Mouse (Mus musculus) lung, postnatal 0 days (tissue): Measurements from ENCODE around the gene Prmt8. TPM values are rescaled to one million over a fixed set of nuclear protein-coding genes. Genes with fewer than 3 reads are reported as not detected.

Experiments used
- ATAC-seq: fragments of 200-750 bp; cut with Nextera tagmentation; 2 replicates; pipeline ENCODE4 v1.8.0; 2017; ENCODE audit warnings: moderate library complexity
- DNase-seq: peaks from one replicate; pipeline ENCODE4 v3.0.0-alpha.2; 2016; ENCODE audit warnings: low spot score
- H3K27ac ChIP-seq: fragments of 300-500 bp; sonication (generic); 2 replicates; pipeline ENCODE4 v1.5.1; 2014; ENCODE audit warnings: antibody characterized with exemption, mild to moderate bottlenecking, low read length, mixed read lengths
- H3K27me3 ChIP-seq: fragments of 300-500 bp; sonication (generic); replicated peaks from 2 replicates; pipeline ENCODE4 v1.6.1; 2014; ENCODE audit warnings: low read length, mixed read lengths; ENCODE audit not compliant: insufficient read depth
- H3K36me3 ChIP-seq: fragments of 300-500 bp; sonication (generic); 2 replicates; pipeline ENCODE4 v1.6.1; 2014; ENCODE audit warnings: low read length, mixed read lengths; ENCODE audit not compliant: insufficient read depth
- H3K4me1 ChIP-seq: fragments of 300-500 bp; sonication (generic); 2 replicates; pipeline ENCODE4 v1.6.1; 2014; ENCODE audit warnings: antibody characterized with exemption, low read depth, low read length, mixed read lengths; ENCODE audit not compliant: insufficient read depth
- H3K4me2 ChIP-seq: fragments of 300-500 bp; sonication (generic); replicated peaks from 2 replicates; pipeline ENCODE4 v1.6.1; 2014; ENCODE audit warnings: low read depth, mild to moderate bottlenecking, low read length, moderate library complexity, mixed read lengths
- H3K4me3 ChIP-seq: fragments of 300-500 bp; sonication (generic); 2 replicates; pipeline ENCODE4 v1.5.1; 2014; ENCODE audit warnings: low read depth, low read length
- H3K9ac ChIP-seq: fragments of 300-500 bp; sonication (generic); replicated peaks from 2 replicates; pipeline ENCODE4 v1.6.1; 2014; ENCODE audit warnings: low read depth, mild to moderate bottlenecking
- H3K9me3 ChIP-seq: fragments of 300-500 bp; sonication (generic); 2 replicates; pipeline ENCODE4 v1.6.1; 2016; ENCODE audit warnings: low read length, mixed read lengths
- CTCF ChIP-seq: IDR thresholded peaks from 2 replicates; pipeline ENCODE4 v1.5.1; 2016; ENCODE audit warnings: antibody characterized with exemption, mild to moderate bottlenecking
- EP300 ChIP-seq: IDR thresholded peaks from 2 replicates; pipeline ENCODE4 v1.6.1; 2016; ENCODE audit warnings: antibody characterized with exemption, mild to moderate bottlenecking, control low read depth
- WGBS: fragments of 180-500 bp; shearing (Covaris S2); extraction: QIAGEN DNeasy Blood & Tissue Kit; methylation state at CpG from one replicate; pipeline ENCODE4 v1.1.7; 2014; 5-methylcytosine and 5-hydroxymethylcytosine counted together
- polyA plus RNA-seq: library from polyadenylated mRNA; unstranded; fragments of >200 nt; fragmentation: Nextera tagmentation; extraction: Ambion mirVana; gene quantifications from 2 replicates; pipeline ENCODE4 v1.2.1, GENCODE M21; 2015

Gene Prmt8
- polyA plus RNA-seq, 1 experiment from 2014 or later, result 0.80 TPM

DNA sequence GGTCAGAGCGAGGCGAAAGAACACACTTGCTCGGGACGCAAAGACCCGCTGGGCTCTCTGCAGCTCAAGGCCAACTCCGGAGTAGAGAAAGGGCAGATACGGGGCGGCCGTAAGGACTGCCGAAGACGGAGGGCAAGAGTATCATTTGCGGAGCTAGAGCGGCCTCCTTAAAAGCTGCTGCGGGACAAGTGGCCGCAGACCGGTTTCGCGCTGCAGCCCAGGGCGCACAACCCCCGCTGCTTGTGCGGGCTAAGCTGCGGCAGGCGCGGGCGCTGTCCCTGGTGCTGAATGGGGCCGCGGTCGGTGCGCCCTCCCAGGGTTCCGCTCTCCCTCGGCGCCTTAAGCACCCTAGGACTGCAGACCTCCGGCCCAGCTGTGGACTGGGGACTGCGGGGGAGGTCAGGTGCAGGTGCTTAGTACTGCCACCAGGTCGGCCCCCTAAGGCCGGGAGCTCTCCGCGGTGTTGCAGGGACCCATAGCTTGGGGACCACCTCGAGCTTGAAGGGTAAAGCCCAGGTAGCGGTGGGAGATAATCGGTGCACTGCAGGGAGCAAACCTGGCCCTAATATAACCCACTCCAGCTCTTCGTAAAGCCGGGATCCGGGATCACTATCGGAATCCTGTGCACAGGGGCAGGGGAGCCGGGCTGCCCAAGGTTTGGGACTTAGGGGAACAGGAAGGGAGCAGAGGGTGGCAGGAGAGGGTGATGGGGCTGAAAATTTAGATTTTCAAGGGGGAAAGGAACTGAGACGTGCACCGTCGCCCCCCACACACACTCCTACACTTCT lies 1.4 kb downstream of the Prmt8 start:
- no peaks in the 10 kb centered on the region for H3K36me3 ChIP-seq
- H3K4me2 ChIP-seq, result 0 out of 2 replicates have a peak overlapping the region, but pooled peaks have one; percentile 27
- H3K9ac ChIP-seq, result no peak overlapping the region
- H3K4me1 ChIP-seq, result 0 out of 2 replicates have a peak, but pooled peaks cover 5% of the 10 kb centered on the region
- H3K27me3 ChIP-seq, result peaks cover 46% of the 10 kb centered on the region
- H3K9me3 ChIP-seq, result no peaks in the 10 kb centered on the region
- peak; percentile 80 for ATAC-seq
- TF ChIP-seq EP300, result no peak
- peak; percentile 17; the same call in 1 of the 2 replicates for TF ChIP-seq CTCF
- no peak overlapping the region for H3K27ac ChIP-seq
- 1% methylated on average over 46 of the region's 49 CpGs for WGBS
- peak overlapping the region; percentile 20; the same call in 1 of the 2 replicates for H3K4me3 ChIP-seq
- peak; percentile 74 for DNase-seq

DNA sequence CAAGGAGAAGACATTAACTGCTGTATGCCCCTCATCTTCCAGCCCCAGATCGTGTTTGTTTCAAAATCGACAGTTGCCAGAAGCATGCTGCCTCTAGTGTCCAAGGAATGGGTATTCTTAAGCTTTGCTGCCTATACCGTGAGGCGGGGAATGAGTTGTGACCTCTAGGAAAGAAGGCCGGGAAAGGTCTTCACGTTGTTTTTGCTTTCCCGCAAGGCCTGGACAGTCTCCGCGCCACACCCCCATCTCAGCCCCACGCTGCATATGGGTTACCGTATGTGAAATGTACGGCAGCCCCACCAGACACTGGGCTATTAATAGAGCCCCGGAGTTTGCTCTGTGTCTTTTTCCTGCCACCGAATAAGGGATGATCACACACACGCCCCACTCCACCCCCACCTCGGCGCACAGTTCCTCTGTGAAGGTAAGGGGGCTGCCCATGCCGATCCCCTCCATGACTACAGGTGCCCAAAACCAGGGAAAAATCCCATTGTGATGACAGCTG lies 2.0 kb downstream of the Prmt8 start:
- Histone ChIP-seq H3K9me3 (no peaks in the 10 kb centered on the region), H3K27ac (no peak overlapping the region), H3K27me3 (peaks cover 46% of the 10 kb centered on the region), H3K4me1 (0 out of 2 replicates have a peak, but pooled peaks cover 5% of the 10 kb centered on the region), H3K9ac (no peak overlapping the region), H3K4me2 (0 out of 2 replicates have a peak overlapping the region, but pooled peaks have one; percentile 27), H3K4me3 (peak overlapping the region; percentile 20; the same call in 1 of the 2 replicates), H3K36me3 (no peaks in the 10 kb centered on the region)
- no peak for DNase-seq
- no peak for ATAC-seq
- TF ChIP-seq CTCF (no peak), EP300 (no peak)
- WGBS, result 1% methylated on average over 18 of the region's 18 CpGs

DNA sequence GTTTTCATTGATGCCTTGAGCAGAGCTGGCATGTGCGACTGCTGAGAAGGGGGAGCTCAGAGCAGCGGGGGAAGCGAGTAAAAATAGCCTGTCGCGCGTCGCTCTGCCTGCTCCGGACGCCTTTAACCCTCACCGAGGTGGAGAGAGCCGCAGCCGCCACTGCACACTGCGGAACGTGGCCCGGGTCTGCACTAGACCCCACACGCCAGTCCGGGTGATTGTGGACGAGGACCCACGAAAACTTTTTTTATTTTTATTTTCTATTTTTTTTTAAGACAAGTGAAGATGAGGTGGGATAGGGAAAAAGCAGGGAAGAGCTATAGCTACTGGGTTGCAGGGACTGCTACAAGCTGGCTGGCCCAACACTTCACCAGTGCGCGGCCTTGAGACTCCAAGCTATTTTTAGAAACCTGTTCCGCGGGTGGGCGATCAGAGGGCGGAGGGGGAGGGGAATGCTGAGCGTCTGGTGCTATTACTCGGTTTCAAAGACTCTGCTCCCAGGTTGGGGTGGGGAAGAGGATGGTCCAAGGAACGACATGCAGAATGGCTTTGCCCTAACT lies 2.6 kb downstream of the Prmt8 start:
- TF ChIP-seq EP300 (no peak), CTCF (no peak)
- H3K27ac ChIP-seq, result no peak overlapping the region
- no peak for DNase-seq

DNA sequence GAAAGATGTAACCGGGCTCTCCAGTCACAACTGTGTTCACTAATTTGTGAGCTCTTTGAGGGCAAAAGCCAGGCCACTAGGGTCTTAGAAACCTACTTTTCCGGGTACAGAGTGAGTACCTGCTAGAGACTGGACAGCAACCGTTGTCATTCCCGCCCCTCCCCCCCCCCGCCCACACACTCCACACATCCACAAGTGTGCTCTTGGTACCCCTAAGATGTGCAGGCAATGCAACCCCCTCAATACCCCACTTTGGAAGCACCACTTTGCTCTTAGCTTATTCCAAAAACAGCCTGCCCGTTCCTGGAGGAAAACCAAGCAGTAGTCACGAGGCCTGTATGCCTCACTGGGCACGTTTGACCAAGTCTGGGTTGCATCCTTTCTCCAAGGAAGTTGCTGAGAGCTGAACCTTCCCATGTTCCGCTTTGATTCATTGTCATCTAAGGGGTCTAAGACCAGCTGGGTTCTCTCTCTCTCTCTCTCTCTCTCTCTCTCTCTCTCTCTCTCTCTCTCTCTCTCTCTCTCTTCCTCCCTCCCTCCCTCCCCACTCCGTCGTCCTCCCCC lies 3.1 kb downstream of the Prmt8 start:
- H3K4me3 ChIP-seq, result no peak overlapping the region
- WGBS, result 4% methylated on average over 7 of the region's 11 CpGs
- H3K4me2 ChIP-seq, result no peak overlapping the region
- ATAC-seq (no peak), DNase-seq (no peak)
- H3K9ac ChIP-seq, result no peak overlapping the region
- 0 out of 2 replicates have a peak, but pooled peaks cover 5% of the 10 kb centered on the region for H3K4me1 ChIP-seq
- H3K36me3 ChIP-seq, result no peaks in the 10 kb centered on the region
- no peak overlapping the region for H3K27ac ChIP-seq
- H3K27me3 ChIP-seq, result peaks cover 46% of the 10 kb centered on the region
- H3K9me3 ChIP-seq, result no peaks in the 10 kb centered on the region
- TF ChIP-seq CTCF, result no peak
- TF ChIP-seq EP300, result no peak

More for the DNA sequence above, 2.6 kb downstream of the Prmt8 start:
- Histone ChIP-seq H3K4me3 (no peak overlapping the region), H3K27me3 (peaks cover 46% of the 10 kb centered on the region), H3K36me3 (no peaks in the 10 kb centered on the region), H3K4me1 (0 out of 2 replicates have a peak, but pooled peaks cover 5% of the 10 kb centered on the region), H3K4me2 (no peak overlapping the region), H3K9me3 (no peaks in the 10 kb centered on the region), H3K9ac (no peak overlapping the region)
- ATAC-seq, result no peak
- WGBS, result 2% methylated on average over 28 of the region's 28 CpGs

DNA sequence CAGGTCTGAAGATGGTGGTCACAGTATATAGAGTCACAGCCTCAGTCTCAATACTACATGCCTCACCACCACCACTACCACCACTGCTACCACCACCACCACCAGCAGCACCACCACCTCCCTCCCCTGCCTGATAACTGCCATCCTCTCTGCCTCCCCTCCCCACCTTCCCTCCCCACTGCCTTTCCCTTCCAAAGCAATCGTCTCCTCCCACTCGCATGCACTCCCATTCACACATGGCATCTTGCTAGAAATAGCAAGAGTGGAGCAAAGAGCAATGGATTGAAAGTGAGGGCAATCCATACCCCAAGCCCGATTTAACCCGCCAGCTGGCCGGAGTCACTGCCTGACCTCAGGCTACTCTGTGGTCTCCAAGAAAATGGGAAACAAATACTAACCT lies 3.7 kb downstream of the Prmt8 start:
- H3K4me1 ChIP-seq, result 0 out of 2 replicates have a peak, but pooled peaks cover 5% of the 10 kb centered on the region
- H3K27me3 ChIP-seq, result peaks cover 45% of the 10 kb centered on the region
- no peak overlapping the region for H3K4me2 ChIP-seq
- TF ChIP-seq EP300, result no peak
- TF ChIP-seq CTCF, result no peak
- H3K36me3 ChIP-seq, result no peaks in the 10 kb centered on the region
- 35% methylated on average over 5 of the region's 5 CpGs for WGBS
- ATAC-seq (no peak), DNase-seq (no peak)
- no peaks in the 10 kb centered on the region for H3K9me3 ChIP-seq
- H3K27ac ChIP-seq, result no peak overlapping the region
- H3K4me3 ChIP-seq, result no peak overlapping the region
- no peak overlapping the region for H3K9ac ChIP-seq

DNA sequence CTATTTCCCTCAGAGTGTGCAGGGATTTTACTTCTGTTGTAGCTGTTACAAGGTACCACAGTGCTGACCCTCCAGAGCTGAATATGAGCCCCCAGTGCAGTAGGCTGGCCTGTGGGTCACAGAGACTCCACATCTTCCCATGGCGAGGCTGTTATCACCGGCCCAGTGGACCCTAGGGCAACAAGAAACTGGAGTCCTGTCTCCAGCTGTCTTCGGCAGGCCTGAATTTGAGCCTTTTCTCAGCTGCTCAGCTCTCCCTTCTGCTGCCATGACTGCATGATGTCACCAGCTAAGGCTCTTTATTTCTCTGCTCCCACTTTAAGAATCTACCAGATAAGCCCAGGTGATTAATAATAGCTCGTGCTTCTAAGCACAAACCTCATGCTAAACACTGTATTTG lies 11.0 kb downstream of the Prmt8 start:
- no peak overlapping the region for H3K4me2 ChIP-seq
- H3K9me3 ChIP-seq, result no peaks in the 10 kb centered on the region
- H3K9ac ChIP-seq, result no peak overlapping the region
- no peaks in the 10 kb centered on the region for H3K36me3 ChIP-seq
- no peaks in the 10 kb centered on the region for H3K4me1 ChIP-seq
- DNase-seq, result no peak
- no peak for TF ChIP-seq CTCF
- no peak for TF ChIP-seq EP300
- no peaks in the 10 kb centered on the region for H3K27me3 ChIP-seq
- 47% methylated on average over 4 of the region's 4 CpGs for WGBS
- ATAC-seq, result no peak
- H3K4me3 ChIP-seq, result no peak overlapping the region
- no peak overlapping the region for H3K27ac ChIP-seq
